Mouse (Mus musculus) Patski (cell line): ENCODE measurements around the gene Fcamr. TPM values are rescaled to one million over a fixed set of nuclear protein-coding genes. Genes with fewer than 3 reads are reported as not detected.

Experiments
- ATAC-seq: fragments of 100-300 bp; one replicate; pipeline ENCODE4 v1.8.0; 2021
- CTCF ChIA-PET: fragments of 350-600 bp; sonication (Branson Sonifier 250); formaldehyde crosslinking; loops from one replicate; lab custom pipeline; 2022; ENCODE audit warnings: inconsistent platforms; lab: Charles Lee
- POLR2A ChIA-PET: fragments of 350-600 bp; sonication (Branson Sonifier 250); formaldehyde crosslinking; loops from one replicate; lab custom pipeline; 2022; ENCODE audit warnings: antibody characterized with exemption, inconsistent platforms; lab: Charles Lee
- DNase-seq: peaks from one replicate; pipeline ENCODE4 v3.0.0-alpha.2; 2011; ENCODE audit warnings: low read depth, low spot score
- H3K27me3 ChIP-seq: fragments of 371-371 bp; one replicate; pipeline ENCODE4 v1.5.1; 2021
- CTCF ChIP-seq: fragments of 100-300 bp; IDR thresholded peaks from one replicate; pipeline ENCODE4 v1.5.1; 2021
- in situ Hi-C: fragments of 300-500 bp; cut with MboI; formaldehyde crosslinking; loops from 3 replicates; pipeline ENCODE4 v1.11.1; 2018; ENCODE audit warnings: low pct_unique_long_range_greater_than_20kb, mixed read lengths
- polyA plus RNA-seq: library from polyadenylated mRNA; unstranded; gene quantifications from one replicate; pipeline ENCODE4 v1.2.3, GENCODE M21; 2021

Gene Fcamr
- polyA plus RNA-seq, 1 experiment from 2014 or later = 0.31 TPM

- DNase-seq (no peak), ATAC-seq (no peak)
- H3K27me3 ChIP-seq = peaks cover 12% of the 10 kb centered on the region
- in situ Hi-C loops = no loop called here
- ChIA-PET CTCF (no interaction called here), POLR2A (no interaction called here)
- no peak for TF ChIP-seq CTCF
These were observed 25.7 kb downstream of the Fcamr start, which contains the start of gene Pigr for GRCm38 (mm10) chr1:130826448-130826847. Pigr (plus strand) TSS chr1:130826684.

- no peak for TF ChIP-seq CTCF
- ATAC-seq (no peak), DNase-seq (no peak)
- POLR2A ChIA-PET = no interaction called here
- H3K27me3 ChIP-seq = peaks cover 10% of the 10 kb centered on the region
- CTCF ChIA-PET = no interaction called here
- in situ Hi-C loops = no loop called here
These were observed 28.0 kb downstream of the Fcamr start for GRCm38 (mm10) chr1:130828656-130829055.

- ChIA-PET CTCF (interaction anchor here (0.9 kb wide), 1 partner anchor 13 kb away, joined by 3 read pairs; no protein-coding TSS in a partner anchor), POLR2A (no interaction called here)
- DNase-seq (no peak), ATAC-seq (no peak)
- H3K27me3 ChIP-seq = peaks cover 10% of the 10 kb centered on the region
- in situ Hi-C loops = no loop called here
- TF ChIP-seq CTCF = no peak
These were observed 29.5 kb downstream of the Fcamr start for GRCm38 (mm10) chr1:130829906-130830830.

DNA sequence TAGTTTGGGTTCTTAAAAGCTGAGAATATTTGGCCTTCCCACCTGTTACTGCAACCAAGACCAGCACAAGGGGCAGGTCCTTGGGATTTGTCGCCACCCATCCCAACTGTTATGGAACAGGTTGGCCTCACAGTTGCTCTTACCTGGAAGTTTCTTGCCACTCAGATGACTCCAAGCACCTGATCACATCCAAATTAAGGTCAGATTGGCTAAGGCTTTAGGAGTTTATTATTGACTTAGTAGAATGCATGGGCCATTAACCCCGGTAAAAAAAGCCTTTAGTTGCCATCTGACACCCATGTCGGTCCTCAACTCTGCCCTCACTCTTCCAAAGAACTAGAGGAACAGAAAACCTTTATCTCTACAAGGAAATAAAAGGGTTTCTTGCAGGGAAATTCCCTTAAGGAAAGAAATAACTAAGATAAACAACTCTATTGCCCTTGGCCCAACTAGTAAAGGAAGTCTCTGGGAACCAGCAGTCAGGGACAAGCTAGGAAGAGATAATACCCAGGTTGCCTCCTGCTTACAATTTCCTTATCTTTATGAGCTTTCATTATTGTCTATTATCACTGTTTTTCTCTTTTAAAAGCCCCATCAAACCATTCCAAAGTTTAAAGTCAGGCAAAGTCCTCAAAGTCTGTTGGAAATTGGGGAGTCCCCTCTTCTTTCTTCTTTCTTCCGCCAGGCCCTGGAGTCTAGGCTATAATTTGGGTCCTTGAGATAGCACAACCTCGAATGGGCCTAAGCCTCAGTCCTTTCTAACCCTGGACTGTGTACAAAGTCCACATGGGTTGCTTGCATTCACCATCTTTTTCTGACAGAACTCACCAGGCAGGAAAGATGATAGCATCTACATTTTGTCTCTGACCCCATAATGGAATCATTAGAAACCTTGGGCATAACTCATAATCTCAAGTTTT lies 31.8 kb downstream of the Fcamr start:
- peaks cover 7% of the 10 kb centered on the region for H3K27me3 ChIP-seq
- ATAC-seq (no peak), DNase-seq (no peak)
- TF ChIP-seq CTCF = no peak
- ChIA-PET CTCF (interaction anchor here (1.2 to 1.3 kb wide), 2 partner anchors 16 to 210 kb away, joined by 3 read pairs; no protein-coding TSS in a partner anchor), POLR2A (no interaction called here)
- in situ Hi-C loops = no loop called here

- ATAC-seq (no peak), DNase-seq (no peak)
- H3K27me3 ChIP-seq = peaks cover 4% of the 10 kb centered on the region
- CTCF ChIA-PET = no interaction called here
- TF ChIP-seq CTCF = no peak
- in situ Hi-C loops = no loop called here
- POLR2A ChIA-PET = no interaction called here
These were observed 34.6 kb downstream of the Fcamr start for GRCm38 (mm10) chr1:130835161-130835936.

GRCm38 (mm10) chr1:130838288-130838687 lies 37.6 kb downstream of the Fcamr start:
- no peak for DNase-seq
- no peak for ATAC-seq
- peaks cover 7% of the 10 kb centered on the region for H3K27me3 ChIP-seq
- POLR2A ChIA-PET = no interaction called here
- CTCF ChIA-PET = no interaction called here
- no peak for TF ChIP-seq CTCF
- in situ Hi-C loops = no loop called here

GRCm38 (mm10) chr1:130840599-130841379 lies 40.1 kb downstream of the Fcamr start:
- POLR2A ChIA-PET = no interaction called here
- CTCF ChIA-PET = interaction anchor here (1.2 kb wide), 1 partner anchor 44 kb away, joined by 4 read pairs; no protein-coding TSS in a partner anchor
- peaks cover 7% of the 10 kb centered on the region for H3K27me3 ChIP-seq
- in situ Hi-C loops = no loop called here
- ATAC-seq (no peak), DNase-seq (no peak)
- TF ChIP-seq CTCF = no peak

- peaks cover 8% of the 10 kb centered on the region for H3K27me3 ChIP-seq
- POLR2A ChIA-PET = no interaction called here
- ATAC-seq (no peak), DNase-seq (no peak)
- CTCF ChIA-PET = interaction anchor here (1.2 kb wide), 1 partner anchor 45 kb away, joined by 4 read pairs; no protein-coding TSS in a partner anchor
- in situ Hi-C loops = no loop called here
- TF ChIP-seq CTCF = no peak
These were observed 40.9 kb downstream of the Fcamr start for GRCm38 (mm10) chr1:130841621-130842020.

GRCm38 (mm10) chr1:130844516-130844915 lies 43.8 kb downstream of the Fcamr start:
- in situ Hi-C loops = no loop called here
- ATAC-seq (no peak), DNase-seq (no peak)
- POLR2A ChIA-PET = no interaction called here
- no peak for TF ChIP-seq CTCF
- peaks cover 12% of the 10 kb centered on the region for H3K27me3 ChIP-seq
- CTCF ChIA-PET = no interaction called here
